Mouse (Mus musculus) MEL (cell line): ENCODE results near the gene Radil.

Source experiments
- CHD2 ChIP-seq: IDR thresholded peaks from 2 replicates; pipeline ENCODE4 v1.6.1; 2011; ENCODE audit warnings: low read length, improper control_type of control experiment
- CTCF ChIP-seq, 3 experiments: IDR thresholded peaks in 2 of 3; conservative IDR thresholded peaks in 1 of 3; 2 replicates each; pipeline ENCODE4 v1.5.1; 2011 to 2012; ENCODE audit warnings: low read length in 3 of 3, low read depth in 2 of 3, mild to moderate bottlenecking in 2 of 3, improper control_type of control experiment in 1 of 3, inconsistent platforms in 1 of 3, mixed read lengths in 1 of 3, moderate library complexity in 1 of 3; ENCODE audit not compliant: control insufficient read depth in 1 of 3, insufficient read depth in 1 of 3, poor library complexity in 1 of 3, severe bottlenecking in 1 of 3
- KAT2A ChIP-seq: conservative IDR thresholded peaks from 2 replicates; pipeline ENCODE4 v1.6.1; 2012; ENCODE audit warnings: low read depth, low read length, improper control_type of control experiment, inconsistent platforms
- MAX ChIP-seq: IDR thresholded peaks from 2 replicates; pipeline ENCODE4 v1.6.1; 2011; ENCODE audit warnings: low read length, improper control_type of control experiment
- MEF2A ChIP-seq: IDR thresholded peaks from 2 replicates; pipeline ENCODE4 v1.6.1; 2014; ENCODE audit warnings: low read depth, mild to moderate bottlenecking, inconsistent platforms, low read length, improper control_type of control experiment; ENCODE audit not compliant: poor library complexity, insufficient replicate concordance, severe bottlenecking; ENCODE audit errors: extremely low read depth
- NELFE ChIP-seq: IDR thresholded peaks from 2 replicates; pipeline ENCODE4 v1.6.1; 2011; ENCODE audit warnings: low read depth, low read length, improper control_type of control experiment
- POLR2A ChIP-seq, 2 experiments: IDR thresholded peaks; 2 replicates each; pipeline ENCODE4 v1.6.1; 2011 to 2012; ENCODE audit warnings: low read length in 2 of 2, mild to moderate bottlenecking in 2 of 2, control low read depth in 1 of 2, improper control_type of control experiment in 1 of 2, low read depth in 1 of 2, moderate library complexity in 1 of 2; ENCODE audit not compliant: control insufficient read depth in 1 of 2, insufficient read depth in 1 of 2, poor library complexity in 1 of 2
- TAL1 ChIP-seq: IDR thresholded peaks from 2 replicates; pipeline ENCODE4 v1.6.1; 2012; ENCODE audit warnings: mild to moderate bottlenecking, inconsistent platforms, low read length, moderate library complexity, mixed read lengths
- USF1 ChIP-seq: IDR thresholded peaks from 2 replicates; pipeline ENCODE4 v1.6.1; 2014; ENCODE audit warnings: low read depth, mild to moderate bottlenecking, inconsistent platforms, low read length, improper control_type of control experiment, moderate library complexity
- ZNF384 ChIP-seq: IDR thresholded peaks from 2 replicates; pipeline ENCODE4 v1.6.1; 2012; ENCODE audit warnings: low read depth, mild to moderate bottlenecking, inconsistent platforms, low read length, improper control_type of control experiment

- TF ChIP-seq NELFE: no peak
- no peak for TF ChIP-seq CTCF (IDR thresholded peaks at IDR 0.05 in 2 of 3, conservative IDR thresholded peaks at IDR 0.05 in 1 of 3; ENCODE audit: control insufficient read depth in 1 of 3, insufficient read depth in 1 of 3, low read depth in 2 of 3, low read length in 3 of 3, poor library complexity in 1 of 3, severe bottlenecking in 1 of 3)
- TF ChIP-seq POLR2A (IDR thresholded peaks at IDR 0.05; ENCODE audit: control insufficient read depth in 1 of 2, insufficient read depth in 1 of 2, low read depth in 1 of 2, low read length in 2 of 2, poor library complexity in 1 of 2): no peak
- no peak for TF ChIP-seq KAT2A
- no peak for TF ChIP-seq ZNF384
- TF ChIP-seq USF1: no peak
- no peak for TF ChIP-seq MAX
- TF ChIP-seq TAL1: no peak
- no peak for TF ChIP-seq CHD2
- TF ChIP-seq MEF2A: no peak
These were observed 94.6 kb downstream of the Radil start for GRCm38 (mm10) chr5:142456318-142456717.
